Mouse (Mus musculus) natural killer cell, adult 2 months (primary cell): ENCODE data around the gene Mtif2.
"Not testable (repeated sequence)": the region's sequence is repeated elsewhere in the genome, so short reads cannot be mapped to it uniquely, and the experiment has no call there.

Source experiments
- DNase-seq, 2 experiments: peaks; one replicate each; pipeline ENCODE4 v3.0.0; 2022; ENCODE audit warnings: low spot score in 2 of 2

The Mtif2 gene

DNA sequence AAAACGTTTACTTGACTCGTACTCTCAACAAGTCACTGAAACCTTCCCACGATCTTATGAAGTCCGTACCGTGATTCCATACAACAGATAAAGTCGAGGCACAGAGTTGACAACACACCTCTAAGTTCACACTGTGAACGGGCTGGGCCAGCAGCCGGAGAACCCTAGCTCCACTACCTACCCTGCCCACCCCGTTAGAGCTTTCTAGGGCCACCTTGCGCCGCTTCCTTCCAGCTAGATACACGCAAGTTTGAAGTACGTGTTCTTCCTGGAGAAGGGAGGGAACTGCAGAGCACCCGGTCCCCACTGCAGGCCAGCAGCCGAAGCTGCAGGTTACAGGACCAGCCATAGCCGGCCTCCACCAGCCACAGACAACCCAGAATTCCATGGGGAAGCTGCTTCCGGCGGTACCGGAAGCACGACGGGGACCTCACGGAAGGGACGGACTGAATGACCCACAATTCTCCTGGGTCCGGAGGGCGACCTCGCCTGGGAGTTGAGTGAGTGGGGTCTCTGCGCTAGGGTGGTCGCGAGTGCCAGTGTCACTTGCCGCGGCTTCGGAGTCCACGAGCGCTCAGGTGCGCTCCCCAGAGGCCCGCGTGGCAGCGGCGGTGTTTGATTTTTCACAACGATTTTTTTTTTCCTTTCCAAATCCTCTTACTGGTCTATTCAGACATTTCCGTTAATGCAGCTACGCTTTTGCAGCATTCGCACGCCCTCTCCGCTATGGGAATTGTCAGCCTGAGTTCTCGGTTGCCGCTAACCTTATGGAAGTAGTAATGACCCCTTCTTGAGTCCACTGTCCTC is at the start of gene Mtif2:
Gene Mtif2 (plus strand): TSS at position 421 of the 807 bp plus-strand sequence.
- DNase-seq = peak; percentile 50 to 56

DNA sequence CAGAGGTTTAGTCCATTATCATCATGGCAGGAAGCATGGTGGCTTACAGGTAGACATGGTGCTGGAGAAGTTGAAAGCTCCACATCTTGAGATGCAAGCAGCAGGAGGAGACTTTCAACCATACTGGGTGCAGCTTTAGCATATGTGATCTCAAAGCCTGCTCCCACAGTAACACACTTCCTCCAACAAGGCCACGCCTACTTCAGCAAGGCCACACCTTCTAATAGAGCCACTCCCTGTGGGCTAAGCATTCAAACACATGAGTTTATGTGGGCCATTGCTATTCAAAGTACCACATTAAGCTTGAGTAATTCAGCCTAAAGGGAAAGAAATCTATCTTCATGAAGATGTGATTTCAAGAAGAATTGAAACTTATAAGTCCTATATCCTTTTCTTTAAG is 33.1 kb upstream of the Mtif2 start:
- no peak for DNase-seq

DNA sequence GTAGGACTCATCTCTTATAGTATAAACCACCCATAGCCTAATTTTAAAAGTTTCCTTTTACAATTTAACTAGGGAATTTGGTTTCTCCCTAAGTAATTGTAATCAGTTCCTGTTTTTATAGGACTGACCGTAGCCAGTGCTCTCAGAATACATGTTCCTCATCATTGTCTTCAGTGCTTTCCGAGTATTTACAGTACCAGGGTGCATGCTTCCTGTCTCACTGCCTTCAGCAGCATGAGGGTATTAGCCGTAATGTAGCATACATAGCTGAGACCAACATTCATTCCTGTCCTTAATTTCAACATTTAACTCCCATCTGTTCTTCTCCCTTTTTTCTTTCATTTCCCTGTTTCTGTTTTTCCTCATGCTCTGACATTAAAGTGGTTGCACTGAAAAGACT is 29.2 kb upstream of the Mtif2 start:
- no peak for DNase-seq

DNA sequence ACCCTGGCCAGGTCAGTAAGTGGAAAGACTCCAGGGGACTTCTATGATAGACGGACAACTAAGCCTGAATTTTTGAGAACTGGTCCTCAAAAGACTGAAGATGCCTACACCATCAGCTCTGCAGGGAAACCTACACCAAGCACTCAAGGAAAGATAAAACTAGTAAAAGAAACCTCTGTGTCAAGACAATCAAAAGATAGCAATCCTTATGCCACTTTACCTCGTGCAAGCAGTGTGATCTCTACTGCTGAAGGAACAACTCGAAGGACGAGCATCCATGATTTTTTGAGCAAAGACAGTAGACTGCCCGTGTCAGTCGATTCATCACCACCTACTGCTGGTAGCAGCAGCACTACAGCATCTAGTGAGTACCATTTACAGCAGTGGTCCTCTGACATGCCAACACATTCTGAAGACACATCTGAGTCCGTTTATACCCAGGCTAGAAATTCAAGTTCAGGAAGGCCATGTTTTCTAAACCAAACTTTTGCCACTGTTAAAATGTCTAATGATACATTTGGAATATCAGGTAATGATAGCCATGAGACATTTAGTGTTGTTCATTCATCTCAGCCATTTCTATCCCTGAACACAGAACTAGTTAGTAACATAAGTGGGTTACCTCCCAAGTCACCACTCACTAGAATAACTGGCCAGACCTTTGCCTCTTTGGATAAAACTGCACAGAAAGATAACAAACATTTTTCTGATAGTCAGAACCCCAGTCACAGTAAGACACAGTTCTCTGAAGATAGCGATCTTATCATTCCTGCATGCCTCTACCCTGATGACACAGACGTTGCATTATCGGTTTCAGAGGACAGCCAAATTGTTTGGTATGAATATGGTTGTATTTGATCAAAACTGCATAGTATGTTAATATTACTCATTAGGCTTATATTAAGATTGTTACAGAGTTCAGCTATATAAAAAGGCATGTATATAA is 22.0 kb upstream of the Mtif2 start:
- DNase-seq = no peak

DNA sequence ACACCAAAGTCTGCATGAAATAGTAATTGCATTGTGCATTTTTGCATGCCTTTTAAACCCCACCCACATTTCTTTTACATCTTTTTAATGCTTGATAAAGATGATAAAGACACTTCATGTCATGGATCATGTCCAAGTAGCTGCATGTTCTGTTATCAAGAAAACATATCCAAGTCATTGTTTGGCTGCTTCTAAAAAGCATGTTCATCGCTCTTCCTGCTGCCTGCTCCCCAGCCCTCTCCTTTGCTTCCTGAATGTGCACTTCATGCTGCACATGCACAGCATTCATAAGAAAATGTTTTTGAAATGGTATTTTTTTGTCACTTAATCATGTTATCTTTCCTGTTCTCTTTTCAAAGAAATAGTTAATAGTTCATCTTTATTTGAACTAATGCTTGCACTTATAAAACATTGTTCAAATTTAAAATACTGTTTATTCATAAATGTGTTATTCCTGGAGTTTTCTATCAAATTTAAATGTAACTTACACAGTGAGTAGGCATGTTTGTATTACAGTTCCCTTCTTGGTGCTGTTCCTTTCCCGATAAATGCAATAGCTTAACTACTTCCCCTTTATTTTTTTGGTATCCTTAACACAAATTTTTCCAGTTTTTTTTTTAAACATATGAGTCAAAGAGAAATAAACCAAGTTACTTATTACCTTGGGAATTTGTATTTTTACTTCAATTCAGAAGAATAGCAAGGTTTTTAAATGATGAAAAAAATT is 21.1 kb upstream of the Mtif2 start:
- no peak for DNase-seq

DNA sequence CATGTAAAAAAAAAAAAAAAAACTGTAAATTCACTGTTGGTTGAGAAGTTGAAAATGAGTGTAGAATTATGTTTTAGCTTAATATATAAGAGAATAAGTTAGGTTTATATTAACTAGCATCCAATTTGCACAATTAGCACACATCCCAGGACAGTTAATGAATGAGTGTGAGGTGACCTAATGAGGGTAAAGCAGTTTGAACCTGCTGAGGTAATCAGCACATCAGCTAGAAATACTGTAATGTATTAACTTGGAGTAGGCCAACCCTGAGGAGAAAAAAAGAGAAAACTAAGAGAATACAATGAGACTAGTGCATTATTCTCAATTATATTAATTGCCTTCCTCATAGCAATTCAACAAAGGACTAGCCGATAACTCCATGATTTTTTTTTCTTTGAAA is 16.8 kb upstream of the Mtif2 start:
- no peak for DNase-seq

DNA sequence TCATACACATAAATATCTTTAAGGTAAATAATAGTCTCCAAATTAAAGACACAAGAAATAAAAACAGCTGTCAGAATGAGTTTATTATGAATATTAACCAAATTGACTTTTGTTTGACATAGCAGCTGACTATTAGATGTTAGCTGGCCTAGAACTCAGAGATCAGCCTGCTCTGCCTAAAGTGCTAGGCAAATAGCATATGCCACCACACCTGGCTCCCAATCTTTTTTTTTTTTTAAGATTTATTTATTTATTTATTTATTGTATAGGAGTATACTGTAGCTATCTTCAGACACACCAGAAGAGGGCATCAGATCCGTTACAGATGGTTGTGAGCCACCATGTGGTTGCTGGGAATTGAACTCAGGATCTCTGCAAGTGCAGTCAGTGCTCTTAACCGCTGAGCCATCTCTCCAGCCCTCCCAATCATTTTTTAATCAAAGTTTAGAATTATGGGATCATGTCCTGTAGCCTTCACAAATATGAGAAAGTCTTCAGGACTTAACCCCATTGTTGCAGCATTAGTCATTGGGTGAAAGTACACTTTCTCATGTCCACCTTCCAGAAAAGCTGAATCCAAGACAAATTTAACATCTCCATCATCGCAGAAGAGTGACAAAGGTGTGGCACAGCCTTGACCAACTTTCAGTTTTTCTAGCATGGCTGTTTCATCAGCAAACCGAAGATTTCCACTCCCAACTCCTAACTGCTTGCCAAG is 13.2 kb upstream of the Mtif2 start:
- DNase-seq = no peak

DNA sequence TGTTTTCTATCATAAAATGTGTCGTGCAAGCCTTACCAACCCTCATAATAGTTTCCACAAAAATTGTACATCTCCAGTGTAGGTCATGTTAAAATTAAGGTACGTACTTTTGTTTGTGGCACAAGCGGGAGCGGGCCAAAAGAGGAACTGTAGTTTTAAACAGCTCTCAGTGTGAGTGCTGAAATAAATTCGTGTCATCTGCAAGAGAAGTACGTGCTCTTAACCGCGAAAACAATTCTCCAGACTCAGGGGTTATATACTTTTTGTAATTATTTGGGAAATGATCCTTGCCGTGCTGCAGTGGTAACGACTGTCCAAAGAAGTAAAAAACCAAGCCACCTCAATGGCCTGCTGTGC is 11.9 kb upstream of the Mtif2 start:
- peak in 1 of 2 experiments; percentile 12 for DNase-seq

DNA sequence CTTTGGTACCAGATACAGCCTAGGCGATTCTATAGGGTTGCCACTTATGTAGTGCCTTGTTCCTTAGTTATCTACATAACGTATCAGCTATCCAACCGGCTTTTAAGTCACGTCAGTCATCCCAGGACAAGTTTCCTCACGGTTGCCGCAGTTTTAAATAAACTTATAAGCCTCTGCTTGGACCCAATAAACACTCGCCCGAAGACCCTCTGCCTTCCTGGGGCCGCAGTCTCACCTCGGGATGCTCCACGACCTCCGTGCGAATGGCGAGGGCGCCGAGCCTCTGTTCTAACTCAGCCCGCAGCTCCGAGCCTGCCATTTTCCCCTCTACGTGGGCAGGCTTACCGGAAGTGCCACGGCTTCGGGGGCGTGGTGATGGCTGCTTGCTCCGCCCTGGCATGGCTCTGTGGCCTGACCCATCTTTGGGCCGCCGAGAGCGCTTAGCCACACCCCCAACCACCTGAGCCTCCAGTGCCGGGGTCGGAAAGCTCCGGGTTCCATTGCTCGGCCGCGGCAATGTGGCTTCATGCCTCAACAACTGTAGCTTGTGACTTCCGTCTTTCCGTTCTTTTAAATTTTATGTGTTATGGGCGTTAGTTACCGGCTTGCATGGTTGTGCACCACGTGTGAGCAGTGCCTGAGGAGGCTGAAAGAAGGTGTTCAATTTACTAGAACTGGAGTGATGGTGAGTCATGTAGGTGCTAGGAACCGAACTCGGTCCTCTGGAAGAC is 11.4 kb upstream of the Mtif2 start, which contains the start of gene Prorsd1:
Gene Prorsd1 (minus strand): TSS at position 352 of the 731 bp plus-strand sequence.
- DNase-seq = peak; percentile 88 to 94

DNA sequence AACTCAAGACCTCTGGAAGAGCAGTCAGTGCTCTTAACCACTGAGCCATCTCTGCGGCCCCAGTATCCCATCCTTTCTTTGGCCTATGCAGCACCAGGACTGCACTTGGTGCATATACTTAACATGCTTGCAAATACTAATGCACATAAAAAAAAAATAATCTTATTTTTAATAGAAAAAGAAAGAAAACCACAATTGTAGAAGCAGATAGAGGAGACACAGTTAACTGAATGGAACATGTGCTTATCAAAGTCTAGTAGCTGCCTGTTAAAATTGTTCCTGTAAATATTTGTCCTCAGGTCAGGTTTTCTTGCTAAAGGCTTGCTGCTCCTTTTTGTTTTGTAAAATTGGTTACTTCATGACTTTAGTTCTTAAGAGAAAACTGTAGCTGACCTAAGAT is 12.0 kb downstream of the Mtif2 start:
- DNase-seq = no peak

DNA sequence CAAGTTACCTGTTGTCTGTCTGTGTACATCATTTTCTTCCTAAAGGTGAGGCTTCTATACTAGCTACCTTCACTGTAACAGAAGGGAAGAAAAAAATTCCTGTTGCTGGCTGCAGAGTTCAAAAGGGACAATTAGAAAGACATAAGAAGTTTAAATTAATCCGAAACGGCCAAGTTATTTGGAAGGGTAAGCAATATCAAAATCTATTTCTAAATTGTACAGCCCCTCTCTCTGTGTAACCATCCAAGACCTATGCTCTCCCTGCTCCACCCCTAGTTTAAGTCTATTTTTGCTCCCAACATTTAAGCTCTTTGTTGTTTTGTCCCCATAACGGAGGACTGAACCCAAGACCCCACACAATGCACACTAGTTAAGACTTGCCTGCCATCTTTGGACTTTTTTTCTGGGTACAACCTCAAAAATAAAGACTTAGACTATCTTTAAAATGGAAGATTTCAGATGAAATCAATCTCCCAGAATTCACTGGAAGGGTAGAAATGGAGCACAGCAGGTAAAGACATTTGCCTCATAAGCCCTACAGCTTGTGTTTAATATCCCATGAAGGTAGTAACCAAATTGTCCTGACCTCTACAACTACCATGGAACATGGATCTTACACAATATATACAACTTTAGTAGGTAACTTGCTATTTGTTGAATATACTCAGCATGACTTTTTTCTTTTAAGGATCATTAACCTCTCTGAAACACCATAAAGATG is 18.2 kb downstream of the Mtif2 start:
- no peak for DNase-seq

DNA sequence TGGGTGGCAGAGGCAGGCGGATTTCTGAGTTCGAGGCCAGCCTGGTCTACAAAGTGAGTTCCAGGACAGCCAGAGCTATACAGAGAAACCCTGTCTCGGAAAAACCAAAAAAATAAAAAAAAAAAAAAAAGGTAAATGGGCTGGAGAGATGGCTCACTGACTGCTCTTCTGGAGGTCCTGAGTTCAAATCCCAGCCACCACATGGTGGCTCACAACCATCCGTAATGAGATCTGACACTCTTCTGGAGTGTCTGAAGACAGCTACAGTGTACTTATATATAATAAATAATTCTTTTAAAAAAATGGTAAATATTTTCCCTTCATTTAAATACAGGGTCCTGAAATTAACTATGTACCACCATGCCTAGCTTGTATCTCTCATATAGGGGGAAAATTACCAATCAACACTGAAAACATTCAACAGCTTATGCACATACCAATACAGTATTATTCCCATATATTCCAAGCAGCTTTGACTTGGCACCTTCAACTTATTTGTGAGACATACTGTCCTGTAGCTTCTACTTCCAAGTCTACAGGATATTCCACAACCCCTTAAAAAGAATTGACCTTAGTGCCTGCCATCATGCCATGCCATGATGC is 19.0 kb downstream of the Mtif2 start:
- not testable (repeated sequence) for DNase-seq

DNA sequence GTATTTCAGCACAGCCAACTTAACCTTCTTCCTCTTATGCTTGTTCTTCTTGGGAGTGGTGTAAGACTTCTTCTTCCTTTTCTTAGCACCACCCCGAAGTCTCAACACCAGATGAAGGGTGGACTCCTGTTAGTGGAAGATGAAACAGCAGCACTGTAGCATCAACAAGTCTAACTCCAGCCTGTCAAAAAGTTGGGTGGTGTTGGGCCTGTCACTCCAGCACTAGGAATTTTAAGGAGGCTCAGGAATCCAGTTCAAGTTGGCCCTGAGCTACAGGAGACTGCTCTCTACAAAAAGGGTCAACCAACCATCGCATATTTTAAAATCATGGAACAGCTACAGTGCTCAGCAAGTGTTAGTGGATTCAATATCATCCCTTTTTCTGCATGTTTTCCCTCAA is 20.1 kb downstream of the Mtif2 start:
- not testable (repeated sequence) for DNase-seq

DNA sequence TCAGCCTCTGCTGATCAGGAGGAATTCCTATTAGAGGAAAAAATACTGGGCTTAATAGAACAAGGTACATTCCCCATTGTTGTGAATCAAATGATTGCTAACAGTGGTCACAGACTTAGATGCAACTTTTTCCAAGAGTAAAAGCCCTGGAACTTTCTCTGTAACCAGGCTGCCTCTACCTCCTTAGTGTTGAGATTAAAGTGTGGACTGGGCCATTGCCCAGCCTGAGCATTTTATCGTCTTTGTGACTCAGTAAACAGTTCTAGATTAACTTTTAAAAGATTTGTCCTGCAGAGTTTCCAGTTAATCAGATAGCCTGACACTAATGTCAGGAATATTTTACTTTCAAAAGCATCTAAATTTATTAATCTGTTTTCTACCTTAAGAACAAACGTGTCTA is 20.6 kb downstream of the Mtif2 start:
- DNase-seq = no peak

DNA sequence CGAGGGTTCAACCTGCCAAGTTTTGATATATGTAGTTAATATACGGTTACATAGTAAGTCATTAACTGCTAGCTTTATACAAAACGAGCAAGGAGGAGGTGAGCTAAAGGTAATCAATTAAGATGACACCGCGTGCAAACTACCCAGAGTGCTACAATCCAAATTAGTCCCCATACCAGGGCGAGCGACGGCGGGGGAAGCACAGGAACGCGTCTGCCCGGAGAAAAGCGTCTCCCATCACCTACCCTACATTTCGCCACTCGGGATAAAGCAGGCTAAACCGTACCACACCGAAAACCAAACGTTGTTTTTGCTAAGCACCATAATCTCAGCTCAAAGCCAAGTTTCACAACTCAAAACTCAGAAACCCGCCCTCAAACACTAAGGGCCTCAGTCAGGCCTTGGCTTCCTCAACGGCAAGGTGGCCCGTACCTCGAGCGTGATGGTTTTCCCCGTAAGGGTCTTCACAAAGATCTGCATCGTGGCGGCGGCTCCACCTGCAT is 21.1 kb downstream of the Mtif2 start:
- DNase-seq = no peak

DNA sequence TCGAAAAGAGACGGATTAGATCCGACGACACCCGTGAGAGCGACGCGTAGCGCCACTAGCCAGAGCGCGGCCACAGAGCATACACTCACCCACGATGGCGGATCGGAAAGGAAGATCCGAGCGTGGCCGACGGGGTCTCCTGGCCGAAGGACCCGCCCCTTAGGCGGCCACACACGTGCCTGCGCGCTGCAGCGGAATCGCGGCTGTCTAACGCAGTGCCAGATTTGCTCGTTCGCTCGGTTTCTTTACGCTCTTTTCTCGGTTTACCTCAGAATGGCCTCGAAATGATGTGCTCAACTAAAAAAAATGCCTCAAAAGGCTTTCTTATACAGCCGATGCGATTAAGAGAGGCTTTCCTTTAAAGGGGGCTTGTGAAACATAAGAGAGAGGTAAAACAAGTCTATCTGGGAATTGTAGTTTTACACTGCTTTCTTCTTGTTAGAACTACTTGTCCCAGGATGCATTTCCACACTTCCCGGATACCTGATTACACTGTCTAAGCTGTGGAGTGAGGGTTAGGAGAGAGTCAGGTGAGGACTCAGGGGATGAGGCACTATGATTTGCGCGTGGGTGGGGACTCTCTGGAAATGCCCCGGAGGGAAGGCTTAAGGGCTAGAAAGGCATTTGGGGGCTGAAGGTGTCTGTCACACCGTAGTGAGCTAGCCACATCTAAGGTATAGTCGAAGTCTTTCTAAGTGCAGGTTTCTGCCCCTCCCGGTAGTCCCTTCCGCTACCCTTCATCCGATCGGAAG is 21.7 kb downstream of the Mtif2 start, which contains the start of the genes Clhc1 and Rps27a:
Gene Clhc1 (plus strand): TSS at position 199 of the 752 bp plus-strand sequence.
Gene Rps27a (minus strand): TSS at position 358 of the 752 bp plus-strand sequence.
- DNase-seq = peak; percentile 93 to 94

DNA sequence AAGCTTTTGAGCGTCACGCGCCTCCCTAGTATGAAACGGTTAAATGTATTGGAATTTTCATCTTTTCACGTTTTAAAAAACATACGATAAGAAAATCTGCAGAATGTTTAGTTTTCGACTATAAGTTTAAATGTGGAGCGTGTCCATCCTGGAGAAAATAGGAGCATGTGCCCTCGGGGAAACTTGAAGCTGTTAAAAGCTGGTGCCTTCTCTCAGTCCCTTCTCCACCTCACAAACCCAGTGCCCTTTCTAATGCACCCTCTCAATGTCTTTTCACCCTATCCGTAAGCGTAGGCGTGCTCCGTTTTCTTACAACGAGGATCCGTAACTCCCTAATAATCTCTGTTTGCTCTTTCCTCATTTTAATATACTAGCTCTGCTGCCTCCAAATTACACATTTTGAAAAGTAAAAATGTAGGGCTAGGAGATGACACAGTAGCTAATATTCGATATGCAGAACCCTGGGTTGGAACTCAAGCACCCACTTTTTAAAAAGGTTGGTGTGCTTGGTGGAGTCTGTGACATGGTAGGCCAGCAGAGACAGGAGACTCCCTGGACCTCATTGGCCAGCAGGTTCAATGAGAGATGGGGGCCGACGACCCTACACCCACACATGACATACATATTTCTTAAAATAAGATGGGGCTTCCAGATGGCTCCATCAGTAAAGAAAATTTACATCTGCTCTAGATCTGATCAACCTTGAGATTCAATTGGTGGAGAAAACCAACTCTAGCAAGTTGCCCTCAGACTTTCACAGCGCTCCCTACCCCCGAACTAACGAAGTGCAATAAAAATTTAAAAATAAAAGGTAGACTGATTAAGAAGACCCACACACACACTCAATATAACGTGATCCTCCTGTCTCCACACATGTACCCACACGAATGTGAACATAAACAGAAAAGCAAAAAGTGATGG is 22.6 kb downstream of the Mtif2 start:
- DNase-seq = no peak
